Mouse (Mus musculus) G1E (cell line): ENCODE measurements around the gene Rfc2.

Source experiments
- CTCF ChIP-seq: IDR thresholded peaks from 2 replicates; pipeline ENCODE4 v1.5.1; 2012; ENCODE audit warnings: low read depth, low read length, inconsistent platforms, mixed read lengths
- GATA1 ChIP-seq: IDR thresholded peaks from 2 replicates; pipeline ENCODE4 v1.6.1; 2012; ENCODE audit warnings: borderline replicate concordance, low read length, inconsistent platforms, mixed read lengths

DNA sequence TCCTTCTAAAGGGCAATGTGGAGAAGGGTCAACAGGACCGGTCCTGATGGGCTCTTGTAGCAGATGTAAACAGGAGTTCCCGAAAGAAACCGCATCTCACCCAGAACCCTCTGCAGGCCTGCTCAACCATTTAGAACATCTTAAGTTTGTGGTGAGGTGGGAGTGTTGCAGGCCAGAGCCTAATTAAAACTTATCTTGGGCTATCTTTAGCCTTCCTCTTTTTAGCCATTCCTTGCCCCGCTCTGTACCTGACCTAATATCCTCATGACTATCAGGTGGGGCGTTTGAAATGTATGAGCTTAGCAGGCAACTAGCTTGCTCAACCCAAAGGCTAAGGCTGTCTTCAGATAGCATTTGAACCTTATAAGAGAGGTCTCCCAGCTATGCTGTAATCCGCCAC lies 15.5 kb upstream of the Rfc2 start:
- TF ChIP-seq CTCF (no peak), GATA1 (no peak)
